ENCODE assay signal across 8 mouse cellular contexts in genomic region chr9:21166516-21166915, GRCm38 (mm10). TPM values are rescaled to one million over a fixed set of nuclear protein-coding genes. Genes with fewer than 3 reads are reported as not detected.
DNase-seq lines count a peak whose midpoint lies in the region; ATAC-seq and TF ChIP-seq lines count a peak whose summit lies in the region.

No protein-coding gene starts in this region.

- 19% methylated on average over 3 of the region's 3 CpGs for WGBS in cerebellum, adult 2 months
- WGBS in liver, embryonic 11.5 days: 31% methylated on average over 3 of the region's 3 CpGs
- WGBS in stomach, postnatal 0 days: 34% methylated on average over 3 of the region's 3 CpGs

- no peak overlapping the region for H3K27ac ChIP-seq in cerebellum, adult 2 months (ENCODE audit: insufficient read depth, low read length)
- peak overlapping the region; percentile 76; the same call in 1 of the 2 replicates for H3K27ac ChIP-seq in liver, embryonic 11.5 days (ENCODE audit: low read depth, low read length)
- H3K27ac ChIP-seq in stomach, postnatal 0 days (replicated peaks): peak overlapping the region; percentile 24; the same call in 1 of the 2 replicates

- H3K4me1 ChIP-seq in cerebellum, adult 2 months (ENCODE audit: control insufficient read depth, insufficient read depth, low read length): peaks cover 10% of the 10 kb centered on the region; the same call in 1 of the 2 replicates
- H3K4me1 ChIP-seq in megakaryocyte, embryonic 14.5 days: peaks cover 73% of the 10 kb centered on the region
- peaks cover 52% of the 10 kb centered on the region for H3K4me1 ChIP-seq in liver, embryonic 11.5 days (replicated peaks; ENCODE audit: control insufficient read depth, insufficient read depth, low read length)
- H3K4me1 ChIP-seq in stomach, postnatal 0 days (replicated peaks; ENCODE audit: control insufficient read depth, insufficient read depth): peaks cover 2% of the 10 kb centered on the region

- H3K27me3 ChIP-seq in cerebellum, adult 2 months (ENCODE audit: control insufficient read depth, insufficient read depth, low read length): no peaks in the 10 kb centered on the region; the same call in 1 of the 2 replicates
- peaks cover 58% of the 10 kb centered on the region for H3K27me3 ChIP-seq in megakaryocyte, embryonic 14.5 days (replicated peaks)
- peaks cover 50% of the 10 kb centered on the region for H3K27me3 ChIP-seq in liver, embryonic 11.5 days (replicated peaks; ENCODE audit: control insufficient read depth, insufficient read depth, low read length)
- H3K27me3 ChIP-seq in stomach, postnatal 0 days (ENCODE audit: control insufficient read depth, insufficient read depth, low read length): peaks cover 11% of the 10 kb centered on the region

- no peak for TF ChIP-seq POLR2A in cerebellum, adult 2 months (IDR thresholded peaks at IDR 0.05; ENCODE audit: borderline replicate concordance, insufficient read depth, low read length)

- no peaks in the 10 kb centered on the region for H3K36me3 ChIP-seq in megakaryocyte, embryonic 14.5 days (replicated peaks; ENCODE audit: low read length)
- H3K36me3 ChIP-seq in liver, embryonic 11.5 days (ENCODE audit: control insufficient read depth, insufficient read depth, low read length): no peaks in the 10 kb centered on the region
- H3K36me3 ChIP-seq in stomach, postnatal 0 days (ENCODE audit: control insufficient read depth, insufficient read depth, low read length): no peaks in the 10 kb centered on the region

- peak overlapping the region; percentile 43 for H3K4me3 ChIP-seq in cerebellum, adult 2 months (replicated peaks; ENCODE audit: insufficient read depth, low read depth, low read length)
- H3K4me3 ChIP-seq in megakaryocyte, embryonic 14.5 days (replicated peaks): peak overlapping the region; percentile 91
- H3K4me3 ChIP-seq in liver, embryonic 11.5 days (ENCODE audit: low read depth, low read length): peak overlapping the region; percentile 59
- peak overlapping the region; percentile 52 for H3K4me3 ChIP-seq in stomach, postnatal 0 days (ENCODE audit: low read depth, low read length)

- TF ChIP-seq CTCF in cerebellum, adult 2 months (IDR thresholded peaks at IDR 0.05; ENCODE audit: borderline replicate concordance, insufficient read depth, low read depth, low read length): no peak
- no peak for TF ChIP-seq CTCF in stomach, postnatal 0 days (IDR thresholded peaks at IDR 0.05; ENCODE audit: low read depth)

- peak overlapping the region; percentile 63; the same call in 1 of the 2 replicates for H3K9ac ChIP-seq in liver, embryonic 11.5 days (ENCODE audit: low read depth, low read length)
- H3K9ac ChIP-seq in stomach, postnatal 0 days (ENCODE audit: low read length): no peak overlapping the region

- no peak for ATAC-seq in cerebellum, adult (ENCODE audit: insufficient number of reproducible peaks, low FRiP score, low TSS enrichment)
- no peak for ATAC-seq in megakaryocyte, adult 5-6 weeks (ENCODE audit: poor library complexity, severe bottlenecking)
- no peak for ATAC-seq in liver, embryonic 11.5 days (replicated peaks; ENCODE audit: low FRiP score)
- no peak for ATAC-seq in stomach, postnatal 0 days (ENCODE audit: low FRiP score, low TSS enrichment)
- no peak for ATAC-seq in megakaryocyte-erythroid progenitor cell, adult 5-6 weeks (replicated peaks; ENCODE audit: low FRiP score, low TSS enrichment, poor library complexity, severe bottlenecking)

- H3K9me3 ChIP-seq in megakaryocyte, embryonic 14.5 days: no peaks in the 10 kb centered on the region
- H3K9me3 ChIP-seq in liver, embryonic 11.5 days (ENCODE audit: control insufficient read depth, low read length): no peaks in the 10 kb centered on the region
- H3K9me3 ChIP-seq in stomach, postnatal 0 days (ENCODE audit: control insufficient read depth, low read length): no peaks in the 10 kb centered on the region

- TF ChIP-seq EP300 in stomach, postnatal 0 days (optimal IDR thresholded peaks at IDR 0.05): no peak

- no peak for DNase-seq in cerebellum, adult 2 months
- DNase-seq in liver, embryonic 11.5 days (ENCODE audit: low spot score): no peak
- DNase-seq in stomach, postnatal 0 days (ENCODE audit: low spot score): no peak
- no peak for DNase-seq in adrenal gland, postnatal 25 days

- peak overlapping the region; percentile 97 for H3K4me2 ChIP-seq in liver, embryonic 11.5 days
- peak overlapping the region; percentile 85 for H3K4me2 ChIP-seq in stomach, postnatal 0 days (replicated peaks; ENCODE audit: low read depth)

RNA-seq across cellular contexts. Expression of gene Pde4a, which starts 1.0 kb away (rescaled TPM):
- 51.2 and 57.4 TPM in 2 replicates for polyA plus RNA-seq in cerebellum, adult 2 months (2012; rRNA removed)
- 8.2 and 26.2 TPM in 2 replicates for polyA plus RNA-seq in megakaryocyte, embryonic 14.5 days (2012; ENCODE audit: insufficient read depth, low replicate concordance)
- total RNA-seq in megakaryocyte, adult 5-6 weeks (2015): 6.8 and 7.3 TPM in 2 replicates
- 3.0 and 3.9 TPM in 2 replicates for total RNA-seq in megakaryocyte, adult 5-6 weeks (2017)
- 5.3 and 5.4 TPM in 2 replicates for polyA plus RNA-seq in liver, embryonic 11.5 days (2014; fragmentation: Nextera tagmentation; extraction: Ambion mirVana)
- polyA plus RNA-seq in stomach, postnatal 0 days (2015; fragmentation: Nextera tagmentation; extraction: Ambion mirVana): 2.5 and 3.0 TPM in 2 replicates
- 23.5 and 24.3 TPM in 2 replicates for total RNA-seq in megakaryocyte-erythroid progenitor cell, adult 5-6 weeks (2014; fragmentation: Nextera tagmentation)
- total RNA-seq in megakaryocyte-erythroid progenitor cell, adult 5-6 weeks (2017): 2.2 and 3.8 TPM in 2 replicates
- total RNA-seq in adrenal gland, postnatal 25 days (2021): 12.9 and 13.1 TPM in 2 replicates

RNA-seq across cellular contexts. Expression of gene Cdc37, which starts 16.7 kb away (rescaled TPM):
- polyA plus RNA-seq in cerebellum, adult 2 months (2012; rRNA removed): 189 and 202 TPM in 2 replicates
- 62.5 and 150 TPM in 2 replicates for polyA plus RNA-seq in megakaryocyte, embryonic 14.5 days (2012; ENCODE audit: insufficient read depth, low replicate concordance)
- total RNA-seq in megakaryocyte, adult 5-6 weeks (2015): 39.6 and 49.0 TPM in 2 replicates
- total RNA-seq in megakaryocyte, adult 5-6 weeks (2017): 149 and 165 TPM in 2 replicates
- 334 and 347 TPM in 2 replicates for polyA plus RNA-seq in liver, embryonic 11.5 days (2014; fragmentation: Nextera tagmentation; extraction: Ambion mirVana)
- polyA plus RNA-seq in stomach, postnatal 0 days (2015; fragmentation: Nextera tagmentation; extraction: Ambion mirVana): 161 TPM in 2 replicates
- 182 and 193 TPM in 2 replicates for total RNA-seq in megakaryocyte-erythroid progenitor cell, adult 5-6 weeks (2014; fragmentation: Nextera tagmentation)
- 385 and 442 TPM in 2 replicates for total RNA-seq in megakaryocyte-erythroid progenitor cell, adult 5-6 weeks (2017)
- total RNA-seq in adrenal gland, postnatal 25 days (2021): 190 and 202 TPM in 2 replicates

RNA-seq across cellular contexts. Expression of gene Tyk2, which starts 35.5 kb away (rescaled TPM):
- polyA plus RNA-seq in cerebellum, adult 2 months (2012; rRNA removed): 17.2 and 17.9 TPM in 2 replicates
- 15.5 and 17.9 TPM in 2 replicates for polyA plus RNA-seq in megakaryocyte, embryonic 14.5 days (2012; ENCODE audit: insufficient read depth, low replicate concordance)
- total RNA-seq in megakaryocyte, adult 5-6 weeks (2015): 24.9 and 30.9 TPM in 2 replicates
- total RNA-seq in megakaryocyte, adult 5-6 weeks (2017): 33.5 and 37.0 TPM in 2 replicates
- 11.5 and 13.8 TPM in 2 replicates for polyA plus RNA-seq in liver, embryonic 11.5 days (2014; fragmentation: Nextera tagmentation; extraction: Ambion mirVana)
- 6.8 and 7.1 TPM in 2 replicates for polyA plus RNA-seq in stomach, postnatal 0 days (2015; fragmentation: Nextera tagmentation; extraction: Ambion mirVana)
- total RNA-seq in megakaryocyte-erythroid progenitor cell, adult 5-6 weeks (2014; fragmentation: Nextera tagmentation): 24.9 and 40.0 TPM in 2 replicates
- 13.2 and 14.4 TPM in 2 replicates for total RNA-seq in megakaryocyte-erythroid progenitor cell, adult 5-6 weeks (2017)
- total RNA-seq in adrenal gland, postnatal 25 days (2021): 17.7 and 22.4 TPM in 2 replicates
